Mouse (Mus musculus) midbrain, embryonic 14.5 days (tissue): ENCODE data around the gene Kcnh6. TPM values are rescaled to one million over a fixed set of nuclear protein-coding genes. Genes with fewer than 3 reads are reported as not detected.

Experiments
- ATAC-seq: fragments of 200-750 bp; cut with Nextera tagmentation; 2 replicates; pipeline ENCODE4 v1.8.0; 2017; ENCODE audit warnings: moderate number of reproducible peaks, moderate library complexity; ENCODE audit not compliant: low FRiP score, low TSS enrichment
- DNase-seq: peaks from one replicate; pipeline ENCODE4 v3.0.0-alpha.2; 2015
- H3K27ac ChIP-seq: fragments of 300-500 bp; sonication (generic); replicated peaks from 2 replicates; pipeline ENCODE4 v1.5.1; 2014; ENCODE audit warnings: mild to moderate bottlenecking, low read depth, low read length, moderate library complexity
- H3K27me3 ChIP-seq: fragments of 300-500 bp; sonication (generic); 2 replicates; pipeline ENCODE4 v1.6.1; 2014; ENCODE audit warnings: low read length, control low read depth, mixed read lengths; ENCODE audit not compliant: control insufficient read depth, insufficient read depth
- H3K36me3 ChIP-seq: fragments of 300-500 bp; sonication (generic); 2 replicates; pipeline ENCODE4 v1.6.1; 2014; ENCODE audit warnings: low read length, control low read depth; ENCODE audit not compliant: control insufficient read depth, insufficient read depth
- H3K4me1 ChIP-seq: fragments of 300-500 bp; sonication (generic); 2 replicates; pipeline ENCODE4 v1.6.1; 2014; ENCODE audit warnings: mild to moderate bottlenecking, antibody characterized with exemption, low read length, control low read depth; ENCODE audit not compliant: control insufficient read depth, insufficient read depth
- H3K4me2 ChIP-seq: fragments of 300-500 bp; sonication (generic); 2 replicates; pipeline ENCODE4 v1.6.1; 2014; ENCODE audit warnings: mild to moderate bottlenecking, low read length, moderate library complexity
- H3K4me3 ChIP-seq: fragments of 300-500 bp; sonication (generic); replicated peaks from 2 replicates; pipeline ENCODE4 v1.5.1; 2014; ENCODE audit warnings: low read depth, low read length
- H3K9ac ChIP-seq: fragments of 300-500 bp; sonication (generic); replicated peaks from 2 replicates; pipeline ENCODE4 v1.6.1; 2014; ENCODE audit warnings: mild to moderate bottlenecking, low read length, moderate library complexity
- H3K9me3 ChIP-seq: fragments of 300-500 bp; sonication (generic); 2 replicates; pipeline ENCODE4 v1.6.1; 2016; ENCODE audit warnings: low read length, control low read depth, mixed read lengths; ENCODE audit not compliant: control insufficient read depth
- WGBS: fragments of 180-500 bp; shearing (Covaris S2); extraction: QIAGEN DNeasy Blood & Tissue Kit; methylation state at CpG from one replicate; pipeline ENCODE4 v1.1.7; 2014; 5-methylcytosine and 5-hydroxymethylcytosine counted together
- polyA plus RNA-seq: library from polyadenylated mRNA; unstranded; fragments of >200 nt; fragmentation: Nextera tagmentation; extraction: Ambion mirVana; gene quantifications from 2 replicates; pipeline ENCODE4 v1.2.1, GENCODE M21; 2014

Kcnh6 gene
- polyA plus RNA-seq, 1 experiment from 2014 or later: 1.00 TPM

DNA sequence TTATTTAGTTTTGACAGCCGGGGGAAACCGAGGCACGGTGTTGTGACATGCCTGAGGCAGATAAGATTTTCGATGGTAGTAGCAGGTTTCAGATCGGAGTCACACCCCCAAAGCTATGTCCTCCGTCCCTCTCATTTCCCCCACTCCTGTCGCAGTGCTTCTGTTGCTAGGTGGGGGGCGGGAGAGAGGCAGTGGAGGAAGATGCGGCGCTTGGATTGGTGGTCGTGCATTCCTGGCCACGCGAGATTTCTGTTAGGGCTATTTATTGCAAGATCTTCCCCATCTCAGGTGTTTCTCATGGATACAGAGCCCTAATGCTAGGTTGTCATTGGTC lies 29.5 kb downstream of the Kcnh6 start:
- H3K9ac ChIP-seq: peak overlapping the region; percentile 87
- peak overlapping the region; percentile 81 for H3K4me2 ChIP-seq
- peaks cover 26% of the 10 kb centered on the region; the same call in 1 of the 2 replicates for H3K4me1 ChIP-seq
- peak overlapping the region; percentile 92 for H3K4me3 ChIP-seq
- no peaks in the 10 kb centered on the region for H3K36me3 ChIP-seq
- DNase-seq (peak; percentile 85), ATAC-seq (peak; percentile 28; the same call in 1 of the 2 replicates)
- peak overlapping the region; percentile 90 for H3K27ac ChIP-seq
- H3K9me3 ChIP-seq: no peaks in the 10 kb centered on the region
- no peaks in the 10 kb centered on the region for H3K27me3 ChIP-seq
- WGBS: 0% methylated on average over 13 of the region's 13 CpGs

DNA sequence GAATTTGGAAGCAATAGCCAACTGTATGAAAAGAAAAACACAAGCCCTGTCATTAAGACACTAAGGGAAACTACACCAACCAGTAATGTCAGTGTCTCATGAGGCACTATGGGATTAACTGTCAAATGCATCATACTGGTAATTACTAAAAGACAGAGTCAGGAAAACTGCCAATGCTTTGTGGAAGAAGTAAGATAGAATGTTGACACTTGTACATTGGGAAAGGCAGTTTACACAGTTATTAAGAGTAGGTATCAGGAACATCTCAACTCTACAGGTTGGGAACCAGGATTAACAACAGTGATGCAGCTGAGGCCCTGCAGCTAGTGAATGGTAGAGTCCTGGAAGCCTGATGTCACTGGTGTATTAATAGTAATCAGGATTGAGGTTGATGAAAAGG lies 36.4 kb downstream of the Kcnh6 start:
- Histone ChIP-seq H3K36me3 (peaks cover 30% of the 10 kb centered on the region), H3K9ac (no peak overlapping the region), H3K9me3 (no peaks in the 10 kb centered on the region), H3K4me1 (0 out of 2 replicates have a peak, but pooled peaks cover 2% of the 10 kb centered on the region), H3K27ac (no peak overlapping the region), H3K4me3 (no peak overlapping the region), H3K27me3 (no peaks in the 10 kb centered on the region), H3K4me2 (no peak overlapping the region)
- ATAC-seq: no peak
- DNase-seq: no peak

DNA sequence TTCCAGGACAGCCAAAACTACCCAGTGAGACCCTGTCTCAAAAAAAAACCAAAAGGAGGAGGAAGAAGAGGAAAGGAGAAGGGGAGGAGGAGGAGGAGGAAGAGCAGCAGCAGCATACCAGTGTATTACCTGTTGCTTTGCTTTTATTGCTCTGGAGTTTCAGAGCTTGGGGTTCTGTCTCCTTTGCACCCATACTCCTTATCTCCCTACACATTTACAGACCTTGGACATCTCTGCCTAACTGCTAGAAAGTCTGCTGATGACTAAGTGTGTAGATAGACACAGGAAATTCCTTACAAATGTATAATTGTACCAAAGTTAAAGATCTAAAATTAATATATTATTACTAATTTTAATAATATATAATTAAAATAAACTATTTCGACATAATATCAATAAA lies 37.3 kb downstream of the Kcnh6 start:
- 96% methylated on average over 1 of the region's 1 CpGs for WGBS
- H3K36me3 ChIP-seq: peaks cover 37% of the 10 kb centered on the region
- H3K9me3 ChIP-seq: no peaks in the 10 kb centered on the region
- H3K9ac ChIP-seq: no peak overlapping the region
- H3K4me2 ChIP-seq: no peak overlapping the region
- ATAC-seq (no peak), DNase-seq (no peak)
- H3K27ac ChIP-seq: no peak overlapping the region
- H3K27me3 ChIP-seq: no peaks in the 10 kb centered on the region
- H3K4me1 ChIP-seq: 0 out of 2 replicates have a peak, but pooled peaks cover 2% of the 10 kb centered on the region
- no peak overlapping the region for H3K4me3 ChIP-seq

DNA sequence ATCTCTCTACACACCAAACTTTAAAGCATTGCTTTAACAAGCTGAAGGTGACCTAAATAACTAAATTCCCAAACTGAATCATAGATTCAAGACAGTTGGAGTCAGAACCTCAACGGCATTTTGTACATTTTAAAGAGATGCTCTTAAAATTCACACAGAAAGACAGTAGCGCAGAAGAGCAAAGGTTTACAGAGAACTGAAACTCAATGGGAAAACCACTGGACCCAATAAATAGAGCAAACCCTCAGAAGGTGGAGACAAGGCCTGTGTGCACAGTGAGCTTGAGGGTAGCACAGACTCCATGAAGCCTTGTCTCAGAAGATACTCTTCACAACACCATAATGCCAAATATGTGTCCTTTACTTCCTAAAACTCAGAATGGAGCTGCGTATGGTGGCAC lies 37.9 kb downstream of the Kcnh6 start:
- no peak overlapping the region for H3K4me2 ChIP-seq
- no peak overlapping the region for H3K4me3 ChIP-seq
- WGBS: 97% methylated on average over 3 of the region's 3 CpGs
- H3K36me3 ChIP-seq: peaks cover 42% of the 10 kb centered on the region
- no peak for ATAC-seq
- no peaks in the 10 kb centered on the region for H3K9me3 ChIP-seq
- DNase-seq: no peak
- no peak overlapping the region for H3K9ac ChIP-seq
- no peak overlapping the region for H3K27ac ChIP-seq
- H3K27me3 ChIP-seq: no peaks in the 10 kb centered on the region
- no peaks in the 10 kb centered on the region for H3K4me1 ChIP-seq

DNA sequence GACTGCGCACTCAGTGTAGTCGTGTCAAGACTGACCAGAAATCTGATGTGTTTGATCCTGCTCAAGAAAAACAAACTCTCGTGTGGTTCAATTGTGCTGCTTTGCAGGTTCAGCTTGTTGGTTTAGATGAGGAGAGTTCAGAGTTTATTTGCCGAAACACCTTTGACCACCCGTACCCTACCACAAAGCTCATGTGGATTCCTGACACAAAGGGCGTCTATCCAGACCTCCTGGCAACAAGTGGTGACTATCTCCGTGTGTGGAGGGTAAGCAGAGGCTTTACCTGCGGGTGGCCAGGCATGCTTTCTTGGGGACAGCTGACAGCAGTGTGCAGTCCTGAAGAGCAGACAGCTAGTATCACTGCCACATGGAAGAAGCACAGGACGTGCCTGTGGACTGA lies 38.7 kb downstream of the Kcnh6 start:
- DNase-seq: no peak
- Histone ChIP-seq H3K9me3 (no peaks in the 10 kb centered on the region), H3K27ac (no peak overlapping the region), H3K4me1 (no peaks in the 10 kb centered on the region), H3K27me3 (no peaks in the 10 kb centered on the region), H3K36me3 (peaks cover 50% of the 10 kb centered on the region), H3K4me2 (no peak overlapping the region), H3K9ac (no peak overlapping the region), H3K4me3 (no peak overlapping the region)
- ATAC-seq: no peak
- 88% methylated on average over 9 of the region's 9 CpGs for WGBS

DNA sequence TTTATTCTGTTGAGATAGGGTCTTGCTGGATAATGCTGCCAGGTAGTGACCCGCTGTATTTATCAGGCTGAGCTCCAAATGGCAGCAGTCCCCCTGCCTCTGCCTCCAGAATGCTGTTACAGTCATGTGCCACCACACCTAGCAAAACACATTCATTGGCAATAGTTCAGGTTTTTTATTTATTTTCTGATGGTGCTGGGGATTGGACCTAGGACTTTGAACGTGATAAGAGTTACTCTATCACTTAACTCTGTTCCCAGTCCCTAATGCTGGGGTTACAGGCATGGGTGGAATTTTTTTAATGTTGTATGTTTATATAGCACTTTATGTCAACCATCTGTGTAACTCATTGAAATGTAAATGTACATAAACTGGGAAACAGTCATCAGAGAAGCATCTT lies 46.0 kb downstream of the Kcnh6 start:
- H3K27me3 ChIP-seq: no peaks in the 10 kb centered on the region
- DNase-seq (no peak), ATAC-seq (no peak)
- no peak overlapping the region for H3K4me2 ChIP-seq
- H3K9ac ChIP-seq: no peak overlapping the region
- H3K4me1 ChIP-seq: no peaks in the 10 kb centered on the region
- WGBS: 96% methylated on average over 2 of the region's 2 CpGs
- no peak overlapping the region for H3K4me3 ChIP-seq
- H3K27ac ChIP-seq: no peak overlapping the region
- H3K9me3 ChIP-seq: no peaks in the 10 kb centered on the region
- peaks cover 94% of the 10 kb centered on the region for H3K36me3 ChIP-seq

DNA sequence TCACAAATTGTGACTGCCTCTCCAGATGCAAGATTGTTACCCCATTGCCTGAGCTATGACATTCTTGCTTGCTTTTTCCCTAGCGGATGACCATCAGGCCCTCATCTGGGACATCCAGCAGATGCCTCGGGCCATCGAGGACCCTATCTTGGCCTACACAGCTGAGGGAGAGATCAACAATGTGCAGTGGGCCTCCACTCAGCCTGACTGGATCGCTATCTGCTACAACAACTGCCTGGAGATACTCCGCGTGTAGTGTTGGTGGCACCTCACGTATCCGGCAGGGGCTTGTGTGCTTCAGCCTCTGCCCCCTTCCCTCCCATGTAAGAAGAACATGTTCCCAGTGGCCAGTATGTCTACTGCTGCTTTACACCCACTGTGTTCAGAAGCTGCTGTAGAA lies 46.7 kb downstream of the Kcnh6 start:
- Histone ChIP-seq H3K4me1 (no peaks in the 10 kb centered on the region), H3K27ac (no peak overlapping the region), H3K4me2 (no peak overlapping the region), H3K9me3 (no peaks in the 10 kb centered on the region), H3K4me3 (no peak overlapping the region), H3K27me3 (no peaks in the 10 kb centered on the region), H3K9ac (no peak overlapping the region), H3K36me3 (peaks cover 94% of the 10 kb centered on the region)
- DNase-seq (no peak), ATAC-seq (no peak)
- WGBS: 97% methylated on average over 8 of the region's 8 CpGs

DNA sequence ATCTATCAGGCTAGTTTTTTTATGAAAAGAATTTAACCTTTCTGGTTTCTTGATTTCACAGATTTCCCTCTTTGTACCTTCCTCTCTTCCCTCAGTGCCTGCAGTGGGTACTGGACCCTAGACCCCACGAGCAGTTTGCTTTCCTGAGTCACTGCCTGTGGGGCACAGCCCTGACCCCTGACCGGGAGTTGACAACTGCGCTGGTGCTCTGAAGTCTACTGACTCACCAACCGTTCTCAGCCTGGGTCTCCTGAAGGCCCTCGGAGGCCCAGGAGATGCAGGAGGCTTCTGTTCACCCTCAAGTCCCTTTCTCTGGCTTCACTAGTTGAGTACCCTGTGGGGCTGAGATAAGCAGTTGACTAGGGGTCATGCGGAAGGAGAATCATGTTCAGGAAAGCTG lies 47.4 kb downstream of the Kcnh6 start:
- H3K27ac ChIP-seq: no peak overlapping the region
- no peak overlapping the region for H3K4me3 ChIP-seq
- peaks cover 96% of the 10 kb centered on the region for H3K36me3 ChIP-seq
- no peaks in the 10 kb centered on the region for H3K9me3 ChIP-seq
- ATAC-seq (no peak), DNase-seq (no peak)
- no peak overlapping the region for H3K4me2 ChIP-seq
- H3K27me3 ChIP-seq: no peaks in the 10 kb centered on the region
- H3K9ac ChIP-seq: no peak overlapping the region
- 94% methylated on average over 6 of the region's 6 CpGs for WGBS
- no peaks in the 10 kb centered on the region for H3K4me1 ChIP-seq

DNA sequence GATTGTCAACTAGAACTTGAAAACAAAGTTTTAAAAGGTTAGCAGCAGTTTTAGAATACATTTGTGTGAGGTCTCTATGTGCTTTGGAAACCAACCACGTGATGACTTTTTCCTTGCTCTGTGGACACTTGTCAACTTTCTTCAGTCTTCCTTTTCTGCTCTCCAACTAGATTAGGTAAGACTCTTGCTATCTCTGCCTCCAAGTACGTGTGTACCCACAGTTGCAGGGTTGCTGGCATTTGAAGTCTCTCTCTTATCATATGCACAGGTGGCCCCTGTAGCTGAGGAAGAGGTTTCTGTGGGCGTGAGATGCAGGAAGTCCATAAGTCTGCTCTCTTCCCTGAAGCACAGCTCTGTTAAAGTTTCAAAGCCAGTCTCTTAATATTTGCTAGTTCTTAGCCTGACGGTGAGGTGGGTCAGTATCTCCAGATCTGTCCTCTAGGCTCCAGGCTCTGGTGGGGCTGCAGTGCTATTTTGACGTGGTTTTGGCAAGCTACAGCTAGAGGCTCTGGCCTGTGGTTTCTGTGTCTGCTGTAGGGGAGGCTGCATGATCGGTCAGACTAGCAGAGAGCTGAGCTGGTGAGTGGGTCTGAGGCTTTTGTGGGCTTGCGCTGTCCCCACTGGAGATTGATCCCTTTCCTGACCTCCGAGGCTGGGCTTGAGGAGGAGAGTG lies 49.0 kb downstream of the Kcnh6 start:
- no peak overlapping the region for H3K27ac ChIP-seq
- no peaks in the 10 kb centered on the region for H3K9me3 ChIP-seq
- no peak overlapping the region for H3K4me2 ChIP-seq
- H3K4me3 ChIP-seq: no peak overlapping the region
- ATAC-seq (no peak), DNase-seq (no peak)
- H3K4me1 ChIP-seq: no peaks in the 10 kb centered on the region
- peaks cover 80% of the 10 kb centered on the region for H3K36me3 ChIP-seq
- no peak overlapping the region for H3K9ac ChIP-seq
- no peaks in the 10 kb centered on the region for H3K27me3 ChIP-seq
- WGBS: 94% methylated on average over 8 of the region's 8 CpGs
